Mouse (Mus musculus): ENCODE measurements around the gene Rnase2b. TPM values are rescaled to one million over a fixed set of nuclear protein-coding genes. Genes with fewer than 3 reads are reported as not detected.
"Not testable (repeated sequence)": the region's sequence is repeated elsewhere in the genome, so short reads cannot be mapped to it uniquely, and the experiment has no call there.

The Rnase2b gene
- not detected in 2 replicates for polyA plus RNA-seq (2016; fragmentation: Nextera tagmentation; extraction: Ambion mirVana)

- not testable (repeated sequence) for H3K27me3 ChIP-seq (replicated peaks); H3K4me3 ChIP-seq; H3K9ac ChIP-seq; H3K36me3 ChIP-seq; ATAC-seq; H3K9me3 ChIP-seq (replicated peaks); H3K27ac ChIP-seq; H3K4me2 ChIP-seq
- peaks cover 16% of the 10 kb centered on the region for H3K4me1 ChIP-seq
- 73% methylated on average over 3 of the region's 3 CpGs for WGBS (ENCODE audit: insufficient replicate concordance)
These were observed at the start of gene Rnase2b for GRCm38 (mm10) chr14:51161976-51162375. Gene Rnase2b (plus strand): TSS chr14:51162260.

- WGBS (ENCODE audit: insufficient replicate concordance) = 45% methylated on average over 9 of the region's 9 CpGs
- Histone ChIP-seq H3K4me3 (no peak overlapping the region), H3K4me1 (0 out of 2 replicates have a peak, but pooled peaks cover 4% of the 10 kb centered on the region), H3K9ac (no peak overlapping the region), H3K27me3 (replicated peaks) (0 out of 2 replicates have a peak, but pooled peaks cover 14% of the 10 kb centered on the region), H3K9me3 (replicated peaks) (no peaks in the 10 kb centered on the region), H3K4me2 (no peak overlapping the region), H3K27ac (no peak overlapping the region), H3K36me3 (no peaks in the 10 kb centered on the region)
- no peak for ATAC-seq
These were observed 48.6 kb upstream of the Rnase2b start for GRCm38 (mm10) chr14:51113476-51113875.

GRCm38 (mm10) chr14:51113916-51114560, 48.0 kb upstream of the Rnase2b start, which contains the start of gene Eddm3b:
Gene Eddm3b (plus strand): TSS chr14:51114426.
- no peak within 1 kb of the TSS for H3K9ac ChIP-seq
- H3K4me2 ChIP-seq = no peak within 1 kb of the TSS
- H3K36me3 ChIP-seq = no peaks in the 10 kb centered on the region
- H3K27me3 ChIP-seq (replicated peaks) = 0 out of 2 replicates have a peak, but pooled peaks cover 14% of the 10 kb centered on the region
- no peak within 1 kb of the TSS for H3K4me3 ChIP-seq
- no peak within 1 kb of the TSS for H3K27ac ChIP-seq
- H3K9me3 ChIP-seq (replicated peaks) = no peaks in the 10 kb centered on the region
- no peak for ATAC-seq
- 57% methylated on average over 12 of the region's 12 CpGs for WGBS (ENCODE audit: insufficient replicate concordance)
- H3K4me1 ChIP-seq = 0 out of 2 replicates have a peak, but pooled peaks cover 4% of the 10 kb centered on the region

- 78% methylated on average over 6 of the region's 6 CpGs for WGBS (ENCODE audit: insufficient replicate concordance)
- Histone ChIP-seq H3K4me1 (peaks cover 77% of the 10 kb centered on the region), H3K27me3 (replicated peaks) (no peaks in the 10 kb centered on the region), H3K36me3 (no peaks in the 10 kb centered on the region), H3K27ac (peak overlapping the region; percentile 32; the same call in 1 of the 2 replicates), H3K4me2 (no peak overlapping the region), H3K9ac (no peak overlapping the region), H3K9me3 (replicated peaks) (no peaks in the 10 kb centered on the region), H3K4me3 (no peak overlapping the region)
- ATAC-seq = no peak
These were observed 36.4 kb upstream of the Rnase2b start for GRCm38 (mm10) chr14:51125684-51126083.

GRCm38 (mm10) chr14:51127648-51128258, 34.3 kb upstream of the Rnase2b start:
- Histone ChIP-seq H3K4me1 (peaks cover 85% of the 10 kb centered on the region), H3K36me3 (no peaks in the 10 kb centered on the region), H3K9me3 (replicated peaks) (no peaks in the 10 kb centered on the region), H3K27me3 (replicated peaks) (no peaks in the 10 kb centered on the region), H3K4me2 (peak overlapping the region; percentile 58), H3K27ac (peak overlapping the region; percentile 91), H3K9ac (peak overlapping the region; percentile 60), H3K4me3 (peak overlapping the region; percentile 12; the same call in 1 of the 2 replicates)
- 22% methylated on average over 2 of the region's 2 CpGs for WGBS (ENCODE audit: insufficient replicate concordance)
- ATAC-seq = peak; percentile 86

- H3K36me3 ChIP-seq = no peaks in the 10 kb centered on the region
- peak overlapping the region; percentile 95 for H3K27ac ChIP-seq
- no peaks in the 10 kb centered on the region for H3K9me3 ChIP-seq (replicated peaks)
- H3K4me1 ChIP-seq = peaks cover 82% of the 10 kb centered on the region
- 22% methylated on average over 9 of the region's 9 CpGs for WGBS (ENCODE audit: insufficient replicate concordance)
- H3K4me2 ChIP-seq = peak overlapping the region; percentile 73
- ATAC-seq = no peak
- peak overlapping the region; percentile 46 for H3K4me3 ChIP-seq
- no peaks in the 10 kb centered on the region for H3K27me3 ChIP-seq (replicated peaks)
- H3K9ac ChIP-seq = peak overlapping the region; percentile 63
These were observed 33.1 kb upstream of the Rnase2b start for GRCm38 (mm10) chr14:51128775-51129623.

GRCm38 (mm10) chr14:51129624-51129975, 32.5 kb upstream of the Rnase2b start:
- 15% methylated on average over 4 of the region's 4 CpGs for WGBS (ENCODE audit: insufficient replicate concordance)
- peak overlapping the region; percentile 63 for H3K9ac ChIP-seq

GRCm38 (mm10) chr14:51130315-51130940, 31.6 kb upstream of the Rnase2b start:
- Histone ChIP-seq H3K36me3 (no peaks in the 10 kb centered on the region), H3K4me2 (peak overlapping the region; percentile 73), H3K9me3 (replicated peaks) (no peaks in the 10 kb centered on the region), H3K27ac (peak overlapping the region; percentile 95), H3K27me3 (replicated peaks) (no peaks in the 10 kb centered on the region), H3K4me1 (peaks cover 77% of the 10 kb centered on the region), H3K9ac (peak overlapping the region; percentile 63), H3K4me3 (peak overlapping the region; percentile 46)
- ATAC-seq = peak; percentile 85
- WGBS (ENCODE audit: insufficient replicate concordance) = 17% methylated on average over 9 of the region's 9 CpGs

More at GRCm38 (mm10) chr14:51129624-51129975, 32.5 kb upstream of the Rnase2b start:
- no peaks in the 10 kb centered on the region for H3K36me3 ChIP-seq
- H3K27ac ChIP-seq = peak overlapping the region; percentile 95
- H3K4me1 ChIP-seq = peaks cover 80% of the 10 kb centered on the region
- H3K4me3 ChIP-seq = peak overlapping the region; percentile 46
- no peaks in the 10 kb centered on the region for H3K27me3 ChIP-seq (replicated peaks)
- peak overlapping the region; percentile 73 for H3K4me2 ChIP-seq
- H3K9me3 ChIP-seq (replicated peaks) = no peaks in the 10 kb centered on the region
- ATAC-seq = no peak

GRCm38 (mm10) chr14:51131086-51131815, 30.8 kb upstream of the Rnase2b start:
- Histone ChIP-seq H3K4me3 (no peak overlapping the region), H3K36me3 (no peaks in the 10 kb centered on the region), H3K4me2 (peak overlapping the region; percentile 73), H3K27me3 (replicated peaks) (no peaks in the 10 kb centered on the region), H3K4me1 (peaks cover 69% of the 10 kb centered on the region), H3K9ac (peak overlapping the region; percentile 63), H3K9me3 (replicated peaks) (no peaks in the 10 kb centered on the region), H3K27ac (peak overlapping the region; percentile 95)
- ATAC-seq = no peak
- WGBS (ENCODE audit: insufficient replicate concordance) = 46% methylated on average over 7 of the region's 7 CpGs

- Histone ChIP-seq H3K4me1 (peaks cover 59% of the 10 kb centered on the region), H3K4me2 (peak overlapping the region; percentile 46), H3K9ac (peak overlapping the region; percentile 63), H3K36me3 (no peaks in the 10 kb centered on the region), H3K27ac (peak overlapping the region; percentile 95), H3K27me3 (replicated peaks) (no peaks in the 10 kb centered on the region), H3K9me3 (replicated peaks) (no peaks in the 10 kb centered on the region), H3K4me3 (no peak overlapping the region)
- WGBS (ENCODE audit: insufficient replicate concordance) = 50% methylated on average over 4 of the region's 4 CpGs
- peak; percentile 52; the same call in 1 of the 2 replicates for ATAC-seq
These were observed 29.7 kb upstream of the Rnase2b start for GRCm38 (mm10) chr14:51132372-51132771.

GRCm38 (mm10) chr14:51140342-51140741, 21.7 kb upstream of the Rnase2b start:
- 74% methylated on average over 2 of the region's 2 CpGs for WGBS (ENCODE audit: insufficient replicate concordance)
- peaks cover 52% of the 10 kb centered on the region for H3K4me1 ChIP-seq

More at GRCm38 (mm10) chr14:51140342-51140741, 21.7 kb upstream of the Rnase2b start:
- Histone ChIP-seq H3K4me2 (no peak overlapping the region), H3K36me3 (no peaks in the 10 kb centered on the region), H3K27me3 (replicated peaks) (no peaks in the 10 kb centered on the region), H3K4me3 (no peak overlapping the region), H3K9ac (no peak overlapping the region), H3K9me3 (replicated peaks) (no peaks in the 10 kb centered on the region), H3K27ac (0 out of 2 replicates have a peak overlapping the region, but pooled peaks have one; percentile 16)
- ATAC-seq = no peak

All from liver, embryonic 12.5 days (tissue).